In genomic region chr19:45015518-45016281, GRCm38 (mm10) we compare ENCODE assay signal across 8 mouse cellular contexts. TPM values are rescaled to one million over a fixed set of nuclear protein-coding genes. Genes with fewer than 3 reads are reported as not detected.
DNase-seq lines count a peak whose midpoint lies in the region; ATAC-seq and TF ChIP-seq lines count a peak whose summit lies in the region.

No protein-coding gene starts in this region.

- peak overlapping the region; percentile 48 for H3K9ac ChIP-seq in intestine, postnatal 0 days (ENCODE audit: low read depth, low read length)

- peak overlapping the region; percentile 92 for H3K27ac ChIP-seq in intestine, postnatal 0 days (ENCODE audit: low read depth, low read length)

- WGBS in intestine, postnatal 0 days, result under 1% methylated on average over 33 of the region's 34 CpGs
- under 1% methylated on average over 34 of the region's 34 CpGs for WGBS in lung, adult 2 months

- H3K36me3 ChIP-seq in intestine, postnatal 0 days (ENCODE audit: control insufficient read depth, insufficient read depth), result peaks cover 17% of the 10 kb centered on the region

- TF ChIP-seq CTCF in intestine, postnatal 0 days (IDR thresholded peaks at IDR 0.05; ENCODE audit: low read depth), result no peak
- TF ChIP-seq CTCF in lung, adult 2 months (IDR thresholded peaks at IDR 0.05; ENCODE audit: insufficient read depth, low read length), result no peak

- peak; percentile 54; the same call in 1 of the 2 replicates for TF ChIP-seq POLR2A in lung, adult 2 months (IDR thresholded peaks at IDR 0.05; ENCODE audit: borderline replicate concordance, extremely low read depth, low read depth, low read length)

- peak; percentile 18 for ATAC-seq in intestine, postnatal 0 days
- peak; percentile 49; the same call in 1 of the 2 replicates for ATAC-seq in neutrophil, adult 5-6 weeks (ENCODE audit: extremely low read depth, insufficient number of reproducible peaks, low FRiP score, poor library complexity, severe bottlenecking)

- H3K9me3 ChIP-seq in intestine, postnatal 0 days (ENCODE audit: control insufficient read depth), result no peaks in the 10 kb centered on the region

- H3K27me3 ChIP-seq in intestine, postnatal 0 days (replicated peaks; ENCODE audit: control insufficient read depth, insufficient read depth, low read length), result no peaks in the 10 kb centered on the region

- peak; percentile 60 for DNase-seq in urinary bladder, adult 2 months (ENCODE audit: low spot score)
- DNase-seq in urinary bladder, postnatal 4 days (ENCODE audit: low spot score in 2 of 2), result no peak
- DNase-seq in cerebellum, postnatal 36 days, result peak; percentile 71 to 74
- peak; percentile 97 for DNase-seq in heart, adult 11 months
- DNase-seq in lung, adult 2 months, result peak; percentile 71
- DNase-seq in urinary bladder, postnatal 36 days (ENCODE audit: low spot score in 2 of 2), result peak; percentile 45 to 71

- H3K4me1 ChIP-seq in intestine, postnatal 0 days (replicated peaks; ENCODE audit: control insufficient read depth, insufficient read depth, low read length), result peaks cover 7% of the 10 kb centered on the region
- H3K4me1 ChIP-seq in lung, adult 2 months (ENCODE audit: control insufficient read depth, insufficient read depth, low read length), result peaks cover 11% of the 10 kb centered on the region

- peak overlapping the region; percentile 66 for H3K4me3 ChIP-seq in intestine, postnatal 0 days (ENCODE audit: low read depth, low read length)
- peak overlapping the region; percentile 68 for H3K4me3 ChIP-seq in lung, adult 2 months (replicated peaks; ENCODE audit: extremely low read depth, low read depth, low read length)

- peak overlapping the region; percentile 89 for H3K4me2 ChIP-seq in intestine, postnatal 0 days (replicated peaks; ENCODE audit: low read depth)

RNA-seq across cellular contexts. Expression of gene Lzts2, which starts 1.5 kb away (rescaled TPM):
- 54.3 and 71.9 TPM in 2 replicates for polyA plus RNA-seq in urinary bladder, adult 2 months (2012; rRNA removed)
- 26.0 and 26.2 TPM in 2 replicates for polyA plus RNA-seq in intestine, postnatal 0 days (2015; fragmentation: Nextera tagmentation; extraction: Ambion mirVana)
- 143 TPM in 2 replicates for polyA plus RNA-seq in lung, adult 2 months (2012; rRNA removed)
- 1.7 and 2.2 TPM in 2 replicates for total RNA-seq in neutrophil, adult 5-6 weeks (2017)

RNA-seq across cellular contexts. Expression of gene Mrpl43, which starts 9.5 kb away (rescaled TPM):
- polyA plus RNA-seq in urinary bladder, adult 2 months (2012; rRNA removed), result 54.6 and 64.0 TPM in 2 replicates
- 80.1 and 83.0 TPM in 2 replicates for polyA plus RNA-seq in intestine, postnatal 0 days (2015; fragmentation: Nextera tagmentation; extraction: Ambion mirVana)
- 50.1 and 78.0 TPM in 2 replicates for polyA plus RNA-seq in lung, adult 2 months (2012; rRNA removed)
- total RNA-seq in neutrophil, adult 5-6 weeks (2017), result 31.8 and 32.7 TPM in 2 replicates

RNA-seq across cellular contexts. Expression of gene Twnk, which starts 10.2 kb away (rescaled TPM):
- 11.1 and 13.9 TPM in 2 replicates for polyA plus RNA-seq in urinary bladder, adult 2 months (2012; rRNA removed)
- polyA plus RNA-seq in intestine, postnatal 0 days (2015; fragmentation: Nextera tagmentation; extraction: Ambion mirVana), result 7.1 and 7.4 TPM in 2 replicates
- 4.2 and 7.2 TPM in 2 replicates for polyA plus RNA-seq in lung, adult 2 months (2012; rRNA removed)
- 9.4 and 12.3 TPM in 2 replicates for total RNA-seq in neutrophil, adult 5-6 weeks (2017)

RNA-seq across cellular contexts. Expression of gene Sema4g, which starts 26.8 kb away (rescaled TPM):
- polyA plus RNA-seq in urinary bladder, adult 2 months (2012; rRNA removed), result 61.6 and 68.4 TPM in 2 replicates
- 7.8 and 10.0 TPM in 2 replicates for polyA plus RNA-seq in intestine, postnatal 0 days (2015; fragmentation: Nextera tagmentation; extraction: Ambion mirVana)
- polyA plus RNA-seq in lung, adult 2 months (2012; rRNA removed), result 9.1 and 10.6 TPM in 2 replicates
- 0.25 TPM in 1 of 2 replicates, not detected in the other for total RNA-seq in neutrophil, adult 5-6 weeks (2017)

RNA-seq across cellular contexts. Expression of gene Pdzd7, which starts 29.8 kb away (rescaled TPM):
- 0.99 and 1.1 TPM in 2 replicates for polyA plus RNA-seq in urinary bladder, adult 2 months (2012; rRNA removed)
- polyA plus RNA-seq in intestine, postnatal 0 days (2015; fragmentation: Nextera tagmentation; extraction: Ambion mirVana), result 0.22 and 0.37 TPM in 2 replicates
- 0.64 and 1.2 TPM in 2 replicates for polyA plus RNA-seq in lung, adult 2 months (2012; rRNA removed)
- not detected in 2 replicates for total RNA-seq in neutrophil, adult 5-6 weeks (2017)

Comparison
In these comparisons a context has a peak if more than half of its experiments do, and no peak if none do; other contexts are left out.
1. DNase-seq: peak in urinary bladder, adult 2 months (single experiment), cerebellum, postnatal 36 days (2 of 2), heart, adult 11 months (single experiment), lung, adult 2 months (single experiment) and urinary bladder, postnatal 36 days (2 of 2); none in urinary bladder, postnatal 4 days (0 of 2).